Mouse (Mus musculus): Measurements from ENCODE around the gene Ramp1. TPM values are rescaled to one million over a fixed set of nuclear protein-coding genes. Genes with fewer than 3 reads are reported as not detected.

Gene Ramp1
- polyA plus RNA-seq, 1 experiment from 2014 or later, result 2.5 TPM

DNA sequence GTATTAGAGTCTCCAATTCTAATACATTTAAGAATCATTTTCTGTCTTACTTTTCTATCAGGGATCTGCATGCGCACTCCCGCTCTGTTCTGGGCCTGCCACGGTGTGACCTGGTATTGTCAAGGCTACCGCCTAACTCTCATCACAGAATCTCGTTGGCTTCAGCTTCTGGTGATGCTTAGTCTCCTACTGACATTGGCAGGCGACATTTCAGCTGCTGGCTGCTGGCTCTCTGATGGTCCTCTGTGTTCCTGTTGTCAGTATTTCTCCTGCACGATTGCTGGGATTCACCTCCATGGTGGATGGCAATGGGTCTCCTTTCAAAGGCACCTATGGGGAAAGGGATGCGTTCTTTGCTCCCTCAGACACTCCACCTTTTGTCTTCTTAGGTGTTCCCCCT, 26.7 kb downstream of the Ramp1 start:
- Histone ChIP-seq H3K27ac (no peak overlapping the region), H3K9me3 (replicated peaks; ENCODE audit: low read length) (no peaks in the 10 kb centered on the region), H3K4me3 (replicated peaks; ENCODE audit: low read depth, low read length) (no peak overlapping the region), H3K4me2 (ENCODE audit: low read length) (no peak overlapping the region), H3K36me3 (ENCODE audit: insufficient read depth, low read length) (no peaks in the 10 kb centered on the region), H3K27me3 (ENCODE audit: insufficient read depth, low read length) (no peaks in the 10 kb centered on the region), H3K4me1 (replicated peaks; ENCODE audit: insufficient read depth, low read length) (no peaks in the 10 kb centered on the region), H3K9ac (ENCODE audit: low read depth, low read length) (no peak overlapping the region)
- 87% methylated on average over 8 of the region's 8 CpGs for WGBS
- no peak for ATAC-seq (replicated peaks; ENCODE audit: low FRiP score, low read depth)
- no peak for TF ChIP-seq CTCF (IDR thresholded peaks at IDR 0.05; ENCODE audit: low read depth)
- no peak for DNase-seq (ENCODE audit: low spot score)

DNA sequence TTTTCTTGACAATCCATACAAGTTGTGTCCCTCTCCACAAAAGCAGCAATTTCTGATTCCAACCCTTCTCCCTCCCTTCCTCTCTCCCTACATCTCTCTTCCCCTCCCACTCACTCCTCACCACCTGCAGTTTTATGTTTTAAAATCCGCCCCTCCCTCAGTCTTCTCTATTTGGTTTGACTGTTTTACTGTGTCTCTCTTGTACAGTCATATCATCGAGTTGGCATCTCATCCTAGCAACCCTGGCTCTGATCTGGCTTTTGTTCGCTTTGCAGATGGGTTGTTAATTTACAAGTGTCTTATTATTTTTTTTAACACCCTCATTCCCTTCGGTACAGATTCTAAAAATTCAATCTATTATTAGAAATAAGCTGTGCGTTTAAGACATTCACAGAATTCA, 27.3 kb downstream of the Ramp1 start:
- no peaks in the 10 kb centered on the region for H3K27me3 ChIP-seq (ENCODE audit: insufficient read depth, low read length)
- no peaks in the 10 kb centered on the region for H3K36me3 ChIP-seq (ENCODE audit: insufficient read depth, low read length)
- 54% methylated on average over 5 of the region's 5 CpGs for WGBS
- ATAC-seq (replicated peaks; ENCODE audit: low FRiP score, low read depth), result no peak
- no peak overlapping the region for H3K4me2 ChIP-seq (ENCODE audit: low read length)
- H3K27ac ChIP-seq, result no peak overlapping the region
- no peak for TF ChIP-seq CTCF (IDR thresholded peaks at IDR 0.05; ENCODE audit: low read depth)
- H3K4me1 ChIP-seq (replicated peaks; ENCODE audit: insufficient read depth, low read length), result no peaks in the 10 kb centered on the region
- no peak for DNase-seq (ENCODE audit: low spot score)
- H3K9me3 ChIP-seq (replicated peaks; ENCODE audit: low read length), result no peaks in the 10 kb centered on the region
- H3K9ac ChIP-seq (ENCODE audit: low read depth, low read length), result no peak overlapping the region
- H3K4me3 ChIP-seq (replicated peaks; ENCODE audit: low read depth, low read length), result no peak overlapping the region

DNA sequence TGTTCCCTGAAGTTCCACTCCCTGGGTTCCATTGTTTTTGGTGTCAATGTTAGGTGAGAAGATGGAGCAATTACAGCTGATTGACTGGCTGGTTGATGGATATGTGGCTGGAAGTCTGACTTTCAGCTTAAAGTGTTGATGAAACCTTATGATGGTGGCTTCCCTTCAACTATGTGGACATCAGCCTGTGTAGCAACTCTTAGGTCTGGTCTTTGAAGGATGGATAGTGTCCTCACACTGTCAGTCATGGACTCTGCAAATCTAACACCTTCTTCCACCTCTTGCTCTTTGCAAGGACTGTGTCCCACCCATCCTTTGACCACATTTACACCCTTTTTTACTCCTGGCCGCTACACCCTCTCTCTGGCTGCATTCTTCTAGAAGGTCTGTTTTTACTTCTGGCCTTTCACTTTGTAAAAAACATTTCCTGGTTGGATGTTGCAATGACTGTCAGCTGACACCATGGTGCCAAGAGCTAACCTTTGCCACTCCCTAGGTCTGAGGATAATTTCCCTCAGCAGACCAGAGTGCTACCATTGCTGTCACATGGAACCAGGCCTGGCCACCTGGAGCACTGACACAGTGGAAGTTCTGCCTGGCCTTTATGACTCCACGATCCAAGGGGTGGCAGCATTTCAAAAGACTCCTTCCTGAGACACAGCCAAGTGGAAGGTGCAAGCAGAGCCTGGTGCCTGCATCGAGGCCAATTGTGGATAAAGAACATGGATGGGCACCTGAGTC, 27.9 kb downstream of the Ramp1 start:
- ATAC-seq (replicated peaks; ENCODE audit: low FRiP score, low read depth) (no peak), DNase-seq (ENCODE audit: low spot score) (no peak)
- Histone ChIP-seq H3K27ac (no peak overlapping the region), H3K4me3 (replicated peaks; ENCODE audit: low read depth, low read length) (no peak overlapping the region), H3K9ac (ENCODE audit: low read depth, low read length) (no peak overlapping the region), H3K9me3 (replicated peaks; ENCODE audit: low read length) (no peaks in the 10 kb centered on the region), H3K4me2 (ENCODE audit: low read length) (no peak overlapping the region), H3K36me3 (ENCODE audit: insufficient read depth, low read length) (no peaks in the 10 kb centered on the region), H3K27me3 (ENCODE audit: insufficient read depth, low read length) (no peaks in the 10 kb centered on the region), H3K4me1 (replicated peaks; ENCODE audit: insufficient read depth, low read length) (no peaks in the 10 kb centered on the region)
- 58% methylated on average over 3 of the region's 3 CpGs for WGBS
- TF ChIP-seq CTCF (IDR thresholded peaks at IDR 0.05; ENCODE audit: low read depth), result no peak

DNA sequence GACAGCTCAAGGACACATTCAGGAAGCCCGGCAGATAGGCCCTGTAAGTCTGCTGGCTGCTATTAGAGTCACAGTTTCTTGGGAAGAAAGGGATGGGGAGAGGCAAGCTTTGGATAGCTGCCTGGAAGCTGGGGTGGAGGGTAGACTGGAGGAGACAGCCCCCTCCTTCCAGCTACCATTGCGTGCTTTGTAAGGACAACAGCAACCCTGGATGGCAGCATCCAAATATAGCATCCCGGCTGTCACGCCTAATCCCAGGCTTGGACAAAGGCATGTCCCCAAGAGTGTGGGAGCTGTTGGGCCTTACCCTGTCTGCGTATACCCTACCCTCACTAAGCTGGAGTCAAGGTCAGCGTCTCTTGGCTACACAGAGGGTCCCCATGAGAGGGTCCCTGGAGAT, 29.7 kb downstream of the Ramp1 start:
- no peaks in the 10 kb centered on the region for H3K9me3 ChIP-seq (replicated peaks; ENCODE audit: low read length)
- no peak overlapping the region for H3K4me2 ChIP-seq (ENCODE audit: low read length)
- H3K4me3 ChIP-seq (replicated peaks; ENCODE audit: low read depth, low read length), result no peak overlapping the region
- no peak overlapping the region for H3K9ac ChIP-seq (ENCODE audit: low read depth, low read length)
- no peak for DNase-seq (ENCODE audit: low spot score)
- H3K27ac ChIP-seq, result no peak overlapping the region
- H3K36me3 ChIP-seq (ENCODE audit: insufficient read depth, low read length), result no peaks in the 10 kb centered on the region
- no peak for ATAC-seq (replicated peaks; ENCODE audit: low FRiP score, low read depth)
- WGBS, result 86% methylated on average over 6 of the region's 6 CpGs
- no peaks in the 10 kb centered on the region for H3K27me3 ChIP-seq (ENCODE audit: insufficient read depth, low read length)
- no peak for TF ChIP-seq CTCF (IDR thresholded peaks at IDR 0.05; ENCODE audit: low read depth)
- no peaks in the 10 kb centered on the region for H3K4me1 ChIP-seq (replicated peaks; ENCODE audit: insufficient read depth, low read length)

DNA sequence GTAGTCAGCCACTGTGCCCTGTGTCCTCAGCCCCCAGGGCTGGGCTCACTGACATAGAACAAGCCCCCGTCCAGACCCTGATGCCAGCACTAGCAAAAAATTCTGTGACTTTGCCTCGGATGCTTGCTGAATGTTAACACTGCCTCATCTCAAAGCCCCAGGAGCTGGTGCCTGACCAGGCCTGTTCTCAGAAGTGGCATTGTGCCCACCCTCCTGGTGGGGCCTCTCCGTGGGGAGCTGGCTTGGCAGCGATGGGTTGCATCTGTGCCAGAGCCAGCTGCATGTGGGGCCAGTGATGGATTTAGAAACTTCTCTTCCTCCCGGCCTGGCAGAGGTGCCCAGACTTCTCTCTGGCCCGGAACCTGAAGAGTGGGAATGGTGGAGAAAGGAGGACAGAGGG, 30.2 kb downstream of the Ramp1 start:
- Histone ChIP-seq H3K9me3 (replicated peaks; ENCODE audit: low read length) (no peaks in the 10 kb centered on the region), H3K27ac (no peak overlapping the region), H3K4me3 (replicated peaks; ENCODE audit: low read depth, low read length) (no peak overlapping the region), H3K27me3 (ENCODE audit: insufficient read depth, low read length) (no peaks in the 10 kb centered on the region), H3K36me3 (ENCODE audit: insufficient read depth, low read length) (no peaks in the 10 kb centered on the region), H3K4me2 (ENCODE audit: low read length) (no peak overlapping the region), H3K4me1 (replicated peaks; ENCODE audit: insufficient read depth, low read length) (no peaks in the 10 kb centered on the region), H3K9ac (ENCODE audit: low read depth, low read length) (no peak overlapping the region)
- ATAC-seq (replicated peaks; ENCODE audit: low FRiP score, low read depth) (no peak), DNase-seq (ENCODE audit: low spot score) (no peak)
- WGBS, result 79% methylated on average over 6 of the region's 6 CpGs
- TF ChIP-seq CTCF (IDR thresholded peaks at IDR 0.05; ENCODE audit: low read depth), result no peak

DNA sequence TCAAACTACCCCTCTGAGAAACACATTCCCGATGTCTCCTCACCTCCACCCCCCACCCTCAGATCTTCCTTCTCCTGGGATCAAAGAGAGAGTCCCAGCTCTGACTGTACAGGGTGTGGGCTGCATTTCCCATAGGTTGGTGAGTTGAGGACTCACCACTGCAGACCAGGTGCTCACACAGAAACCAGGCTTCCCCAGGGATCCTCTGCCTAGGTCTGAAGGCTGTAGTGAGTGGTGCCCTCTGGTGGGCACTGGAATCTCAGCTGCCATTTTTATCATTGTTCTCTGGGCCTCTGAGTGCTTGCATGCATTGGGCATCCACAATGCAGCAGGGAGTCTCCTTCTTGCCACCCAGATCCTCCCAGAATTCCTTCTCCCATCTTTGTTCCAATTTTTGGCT, 31.5 kb downstream of the Ramp1 start:
- no peaks in the 10 kb centered on the region for H3K36me3 ChIP-seq (ENCODE audit: insufficient read depth, low read length)
- peak; percentile 81 for TF ChIP-seq CTCF (IDR thresholded peaks at IDR 0.05; ENCODE audit: low read depth)
- H3K27me3 ChIP-seq (ENCODE audit: insufficient read depth, low read length), result no peaks in the 10 kb centered on the region
- WGBS, result 76% methylated on average over 1 of the region's 1 CpGs
- no peak overlapping the region for H3K27ac ChIP-seq
- no peaks in the 10 kb centered on the region for H3K9me3 ChIP-seq (replicated peaks; ENCODE audit: low read length)
- DNase-seq (ENCODE audit: low spot score) (peak; percentile 66), ATAC-seq (replicated peaks; ENCODE audit: low FRiP score, low read depth) (peak; percentile 50; the same call in 1 of the 2 replicates)
- no peak overlapping the region for H3K4me2 ChIP-seq (ENCODE audit: low read length)
- no peaks in the 10 kb centered on the region for H3K4me1 ChIP-seq (replicated peaks; ENCODE audit: insufficient read depth, low read length)
- H3K4me3 ChIP-seq (replicated peaks; ENCODE audit: low read depth, low read length), result no peak overlapping the region
- H3K9ac ChIP-seq (ENCODE audit: low read depth, low read length), result no peak overlapping the region

DNA sequence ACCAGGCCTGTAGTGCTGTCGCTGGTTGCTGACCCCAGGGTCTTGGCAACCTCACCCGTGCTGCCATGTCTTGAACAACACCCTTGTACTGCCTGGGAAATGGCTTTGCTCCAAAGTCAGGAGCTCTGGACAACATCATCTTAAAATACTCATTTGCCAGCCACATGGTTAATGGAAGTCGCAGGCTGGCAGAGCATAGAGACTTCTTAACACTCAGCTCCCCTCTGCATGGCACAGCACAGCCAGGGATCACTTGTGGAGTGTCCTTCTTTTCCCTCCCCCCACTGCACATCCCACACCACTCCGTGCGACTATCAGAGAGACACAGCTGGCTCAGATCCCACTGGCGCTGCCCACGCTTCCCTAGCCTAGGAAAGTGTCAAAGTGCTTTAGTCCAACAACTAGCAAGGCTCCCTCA, 32.0 kb downstream of the Ramp1 start:
- Histone ChIP-seq H3K36me3 (ENCODE audit: insufficient read depth, low read length) (no peaks in the 10 kb centered on the region), H3K4me3 (replicated peaks; ENCODE audit: low read depth, low read length) (no peak overlapping the region), H3K4me2 (ENCODE audit: low read length) (no peak overlapping the region), H3K27me3 (ENCODE audit: insufficient read depth, low read length) (no peaks in the 10 kb centered on the region), H3K9ac (ENCODE audit: low read depth, low read length) (no peak overlapping the region), H3K27ac (no peak overlapping the region), H3K4me1 (replicated peaks; ENCODE audit: insufficient read depth, low read length) (no peaks in the 10 kb centered on the region), H3K9me3 (replicated peaks; ENCODE audit: low read length) (no peaks in the 10 kb centered on the region)
- peak; percentile 24 for DNase-seq (ENCODE audit: low spot score)
- no peak for ATAC-seq (replicated peaks; ENCODE audit: low FRiP score, low read depth)
- no peak for TF ChIP-seq CTCF (IDR thresholded peaks at IDR 0.05; ENCODE audit: low read depth)
- WGBS, result 65% methylated on average over 7 of the region's 7 CpGs

Measured in kidney, postnatal 0 days (tissue).